Mouse (Mus musculus) forebrain, embryonic 13.5 days (tissue): ENCODE results near the gene Lexm. TPM values are rescaled to one million over a fixed set of nuclear protein-coding genes. Genes with fewer than 3 reads are reported as not detected.

Experiments
- ATAC-seq: fragments of 200-750 bp; cut with Nextera tagmentation; 2 replicates; pipeline ENCODE4 v1.8.0; 2017
- H3K27ac ChIP-seq: fragments of 300-500 bp; sonication (generic); 2 replicates; pipeline ENCODE4 v1.5.1; 2015; ENCODE audit warnings: inconsistent platforms, mild to moderate bottlenecking, moderate library complexity
- H3K27me3 ChIP-seq: fragments of 300-500 bp; sonication (generic); 2 replicates; pipeline ENCODE4 v1.6.1; 2015; ENCODE audit warnings: mild to moderate bottlenecking, inconsistent platforms
- H3K36me3 ChIP-seq: fragments of 300-500 bp; sonication (generic); 2 replicates; pipeline ENCODE4 v1.6.1; 2015; ENCODE audit warnings: mild to moderate bottlenecking, inconsistent platforms; ENCODE audit not compliant: poor library complexity, severe bottlenecking
- H3K4me1 ChIP-seq: fragments of 300-500 bp; sonication (generic); 2 replicates; pipeline ENCODE4 v1.6.1; 2015; ENCODE audit warnings: inconsistent platforms
- H3K4me2 ChIP-seq: fragments of 300-500 bp; sonication (generic); 2 replicates; pipeline ENCODE4 v1.6.1; 2015; ENCODE audit warnings: inconsistent platforms, mild to moderate bottlenecking, moderate library complexity
- H3K4me3 ChIP-seq: fragments of 300-500 bp; sonication (generic); 2 replicates; pipeline ENCODE4 v1.5.1; 2015; ENCODE audit warnings: mild to moderate bottlenecking, inconsistent platforms
- H3K9ac ChIP-seq: fragments of 300-500 bp; sonication (generic); 2 replicates; pipeline ENCODE4 v1.6.1; 2015; ENCODE audit warnings: mild to moderate bottlenecking, inconsistent platforms
- H3K9me3 ChIP-seq: fragments of 300-500 bp; sonication (generic); replicated peaks from 2 replicates; pipeline ENCODE4 v1.6.1; 2016; ENCODE audit warnings: inconsistent platforms
- WGBS: fragments of 180-500 bp; shearing (Covaris S2); methylation state at CpG from one replicate; pipeline ENCODE4 v1.1.7; 2015; 5-methylcytosine and 5-hydroxymethylcytosine counted together
- polyA plus RNA-seq: library from polyadenylated mRNA; unstranded; fragments of >200 nt; fragmentation: Nextera tagmentation; extraction: Ambion mirVana; gene quantifications from 2 replicates; pipeline ENCODE4 v1.2.1, GENCODE M21; 2015

Lexm gene
- polyA plus RNA-seq, 1 experiment from 2014 or later = not detected

- 38% methylated on average over 16 of the region's 16 CpGs for WGBS
- Histone ChIP-seq H3K9ac (no peak within 1 kb of the TSS), H3K4me1 (peaks cover 6% of the 10 kb centered on the region), H3K4me3 (no peak within 1 kb of the TSS), H3K36me3 (no peaks in the 10 kb centered on the region), H3K27me3 (peaks cover 44% of the 10 kb centered on the region), H3K4me2 (no peak within 1 kb of the TSS), H3K27ac (no peak within 1 kb of the TSS), H3K9me3 (no peaks in the 10 kb centered on the region)
- ATAC-seq = no peak
Measured at GRCm38 (mm10) chr4:106622030-106622493, 5.0 kb upstream of the Lexm start, which contains the start of gene Ttc22. Gene Ttc22 (plus strand): TSS chr4:106622432.

DNA sequence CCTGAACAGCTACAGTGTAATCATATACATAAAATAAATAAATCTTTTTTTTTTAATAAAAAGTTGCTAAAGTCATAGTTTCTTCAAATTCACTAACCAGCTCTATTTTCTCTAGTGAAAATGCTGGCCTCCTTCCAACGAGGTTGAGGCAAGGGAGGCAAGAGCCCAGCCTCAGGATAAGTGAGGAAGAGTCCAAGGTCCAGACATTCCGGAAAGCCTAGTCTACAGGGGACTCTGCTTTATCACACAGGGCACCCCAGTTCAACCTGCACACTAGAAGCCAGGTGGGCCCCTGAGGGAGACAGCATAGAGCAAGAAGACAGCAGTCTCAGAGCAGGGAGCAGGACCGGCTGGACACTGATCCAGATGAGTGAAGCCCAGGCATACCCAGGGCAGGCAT lies 4.4 kb upstream of the Lexm start:
- H3K4me1 ChIP-seq = peaks cover 9% of the 10 kb centered on the region
- H3K36me3 ChIP-seq = no peaks in the 10 kb centered on the region
- ATAC-seq = no peak
- no peak overlapping the region for H3K4me3 ChIP-seq
- no peaks in the 10 kb centered on the region for H3K9me3 ChIP-seq
- no peak overlapping the region for H3K4me2 ChIP-seq
- WGBS = 78% methylated on average over 3 of the region's 3 CpGs
- no peak overlapping the region for H3K9ac ChIP-seq
- no peak overlapping the region for H3K27ac ChIP-seq
- H3K27me3 ChIP-seq = peaks cover 44% of the 10 kb centered on the region

DNA sequence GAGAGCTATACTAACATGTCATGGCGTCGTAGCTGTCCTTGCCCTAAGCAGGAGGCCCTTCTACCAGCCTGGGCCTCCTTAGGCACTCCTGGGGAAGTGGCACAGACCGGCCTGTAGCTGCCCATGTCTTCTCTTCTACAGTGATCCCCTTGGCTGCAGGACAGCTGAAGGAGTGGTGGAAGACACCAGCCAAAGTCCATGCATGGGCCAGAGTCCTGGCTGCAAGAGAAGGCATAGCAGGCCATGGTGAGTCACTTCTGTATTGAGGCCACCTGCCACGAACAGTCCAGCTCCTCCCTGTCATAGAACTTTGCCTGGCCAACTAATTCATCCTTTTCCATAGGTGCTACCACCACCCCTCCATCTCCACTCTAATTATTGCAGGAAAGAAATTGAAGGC lies 1.9 kb upstream of the Lexm start:
- H3K27me3 ChIP-seq = peaks cover 44% of the 10 kb centered on the region
- no peak overlapping the region for H3K4me2 ChIP-seq
- no peak for ATAC-seq
- H3K4me3 ChIP-seq = no peak overlapping the region
- no peaks in the 10 kb centered on the region for H3K36me3 ChIP-seq
- no peak overlapping the region for H3K27ac ChIP-seq
- H3K9me3 ChIP-seq = no peaks in the 10 kb centered on the region
- H3K9ac ChIP-seq = no peak overlapping the region
- H3K4me1 ChIP-seq = peaks cover 12% of the 10 kb centered on the region
- 85% methylated on average over 4 of the region's 4 CpGs for WGBS

- Histone ChIP-seq H3K9ac (no peak overlapping the region), H3K4me3 (no peak overlapping the region), H3K4me1 (peaks cover 9% of the 10 kb centered on the region), H3K9me3 (no peaks in the 10 kb centered on the region), H3K4me2 (no peak overlapping the region), H3K36me3 (no peaks in the 10 kb centered on the region), H3K27ac (no peak overlapping the region), H3K27me3 (peaks cover 14% of the 10 kb centered on the region; the same call in 1 of the 2 replicates)
- 87% methylated on average over 12 of the region's 12 CpGs for WGBS
- ATAC-seq = no peak
Measured at GRCm38 (mm10) chr4:106615637-106616036, 1.4 kb downstream of the Lexm start.

GRCm38 (mm10) chr4:106614881-106615280 lies 2.2 kb downstream of the Lexm start:
- no peaks in the 10 kb centered on the region for H3K36me3 ChIP-seq
- ATAC-seq = no peak
- no peaks in the 10 kb centered on the region for H3K9me3 ChIP-seq
- H3K27me3 ChIP-seq = peaks cover 14% of the 10 kb centered on the region; the same call in 1 of the 2 replicates
- H3K4me3 ChIP-seq = no peak overlapping the region
- peaks cover 9% of the 10 kb centered on the region for H3K4me1 ChIP-seq
- H3K9ac ChIP-seq = no peak overlapping the region
- 87% methylated on average over 9 of the region's 9 CpGs for WGBS
- H3K27ac ChIP-seq = no peak overlapping the region
- no peak overlapping the region for H3K4me2 ChIP-seq

DNA sequence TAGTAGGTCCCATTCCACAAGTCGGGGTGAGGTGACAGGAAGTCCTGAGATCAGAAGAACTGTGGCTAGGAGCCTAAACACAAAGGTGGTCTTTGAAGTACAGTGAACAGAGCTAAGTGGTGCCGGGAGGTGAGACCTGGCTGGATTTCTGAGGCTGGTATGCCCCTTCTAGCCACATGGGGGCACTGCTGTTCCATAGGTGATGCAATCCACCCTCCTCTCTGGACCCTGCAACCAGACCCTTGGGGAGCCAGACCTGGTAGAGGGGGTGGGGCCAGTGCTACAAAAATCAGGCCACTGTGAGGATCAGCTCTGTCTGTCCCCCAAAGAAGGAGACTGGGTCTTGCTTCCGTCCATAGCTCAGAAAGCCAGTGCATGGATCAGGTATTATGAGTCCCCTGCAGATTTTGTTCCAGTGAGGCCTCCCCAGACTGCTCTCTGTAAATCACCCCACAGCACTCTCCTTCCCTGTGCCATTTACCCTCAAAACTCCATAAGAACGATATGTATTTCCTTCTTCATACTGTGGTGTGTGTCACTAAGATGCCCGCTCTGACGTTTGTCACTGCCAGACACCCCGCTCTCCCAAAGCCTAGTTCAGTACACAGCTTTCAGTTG lies 2.8 kb downstream of the Lexm start:
- peaks cover 14% of the 10 kb centered on the region; the same call in 1 of the 2 replicates for H3K27me3 ChIP-seq
- H3K9ac ChIP-seq = no peak overlapping the region; the same call in 1 of the 2 replicates
- H3K9me3 ChIP-seq = no peaks in the 10 kb centered on the region
- WGBS = 41% methylated on average over 7 of the region's 7 CpGs
- no peak overlapping the region for H3K4me3 ChIP-seq
- peak; percentile 88 for ATAC-seq
- no peak overlapping the region for H3K4me2 ChIP-seq
- peaks cover 9% of the 10 kb centered on the region for H3K4me1 ChIP-seq
- H3K27ac ChIP-seq = no peak overlapping the region
- H3K36me3 ChIP-seq = no peaks in the 10 kb centered on the region

GRCm38 (mm10) chr4:106613560-106613959 lies 3.5 kb downstream of the Lexm start:
- no peaks in the 10 kb centered on the region for H3K9me3 ChIP-seq
- no peak overlapping the region for H3K4me3 ChIP-seq
- H3K36me3 ChIP-seq = no peaks in the 10 kb centered on the region
- H3K4me2 ChIP-seq = no peak overlapping the region
- H3K27ac ChIP-seq = no peak overlapping the region
- no peak overlapping the region for H3K9ac ChIP-seq
- peaks cover 14% of the 10 kb centered on the region; the same call in 1 of the 2 replicates for H3K27me3 ChIP-seq
- ATAC-seq = no peak
- peaks cover 9% of the 10 kb centered on the region for H3K4me1 ChIP-seq
- 68% methylated on average over 3 of the region's 3 CpGs for WGBS

DNA sequence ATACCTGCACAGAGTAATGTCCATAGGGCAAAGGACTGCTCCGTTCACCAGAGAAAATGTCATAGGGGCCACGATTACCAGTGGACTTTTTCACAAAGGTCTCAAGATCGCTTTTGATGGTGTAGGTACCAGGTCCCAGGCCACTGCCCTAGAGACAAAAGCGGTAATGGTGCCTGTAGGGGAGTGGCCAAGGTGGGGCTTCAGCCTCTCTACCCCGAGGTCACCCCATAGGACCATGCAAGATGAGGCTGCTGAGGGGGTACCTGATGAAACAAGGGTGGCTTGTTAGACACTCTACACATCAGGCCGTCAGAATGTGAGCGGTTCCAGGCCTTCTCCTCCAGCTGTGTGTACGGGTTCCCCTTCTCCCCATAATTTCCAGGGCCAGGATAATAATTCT lies 3.9 kb downstream of the Lexm start:
- no peaks in the 10 kb centered on the region for H3K9me3 ChIP-seq
- H3K4me3 ChIP-seq = no peak overlapping the region
- no peak for ATAC-seq
- peaks cover 14% of the 10 kb centered on the region; the same call in 1 of the 2 replicates for H3K27me3 ChIP-seq
- H3K4me2 ChIP-seq = no peak overlapping the region
- 86% methylated on average over 8 of the region's 8 CpGs for WGBS
- H3K4me1 ChIP-seq = peaks cover 9% of the 10 kb centered on the region
- H3K9ac ChIP-seq = no peak overlapping the region
- H3K27ac ChIP-seq = no peak overlapping the region
- no peaks in the 10 kb centered on the region for H3K36me3 ChIP-seq

DNA sequence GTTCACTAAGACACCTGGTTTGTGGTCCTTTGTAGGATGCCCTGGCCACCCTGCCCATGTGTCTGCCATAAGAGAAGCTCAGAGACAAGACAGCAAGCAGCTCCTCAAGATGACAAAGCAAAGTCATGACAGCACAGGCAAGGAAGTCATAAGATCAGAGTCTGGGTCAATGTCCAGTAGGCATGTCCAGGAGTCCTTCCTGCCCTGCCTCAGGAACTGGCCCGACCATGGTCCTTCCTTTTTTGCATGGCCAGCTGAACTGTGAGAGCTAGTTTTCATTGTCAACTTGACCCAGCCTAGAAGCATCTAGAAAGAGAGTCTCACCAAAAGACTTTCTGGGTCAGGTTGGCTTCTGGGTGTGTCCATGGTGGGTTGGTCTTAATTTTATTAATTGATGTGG lies 9.1 kb downstream of the Lexm start:
- WGBS = 100% methylated on average over 1 of the region's 1 CpGs
- Histone ChIP-seq H3K4me1 (0 out of 2 replicates have a peak, but pooled peaks cover 6% of the 10 kb centered on the region), H3K9ac (no peak overlapping the region), H3K27ac (no peak overlapping the region), H3K4me2 (no peak overlapping the region), H3K4me3 (no peak overlapping the region), H3K36me3 (no peaks in the 10 kb centered on the region), H3K27me3 (no peaks in the 10 kb centered on the region), H3K9me3 (no peaks in the 10 kb centered on the region)
- ATAC-seq = no peak

DNA sequence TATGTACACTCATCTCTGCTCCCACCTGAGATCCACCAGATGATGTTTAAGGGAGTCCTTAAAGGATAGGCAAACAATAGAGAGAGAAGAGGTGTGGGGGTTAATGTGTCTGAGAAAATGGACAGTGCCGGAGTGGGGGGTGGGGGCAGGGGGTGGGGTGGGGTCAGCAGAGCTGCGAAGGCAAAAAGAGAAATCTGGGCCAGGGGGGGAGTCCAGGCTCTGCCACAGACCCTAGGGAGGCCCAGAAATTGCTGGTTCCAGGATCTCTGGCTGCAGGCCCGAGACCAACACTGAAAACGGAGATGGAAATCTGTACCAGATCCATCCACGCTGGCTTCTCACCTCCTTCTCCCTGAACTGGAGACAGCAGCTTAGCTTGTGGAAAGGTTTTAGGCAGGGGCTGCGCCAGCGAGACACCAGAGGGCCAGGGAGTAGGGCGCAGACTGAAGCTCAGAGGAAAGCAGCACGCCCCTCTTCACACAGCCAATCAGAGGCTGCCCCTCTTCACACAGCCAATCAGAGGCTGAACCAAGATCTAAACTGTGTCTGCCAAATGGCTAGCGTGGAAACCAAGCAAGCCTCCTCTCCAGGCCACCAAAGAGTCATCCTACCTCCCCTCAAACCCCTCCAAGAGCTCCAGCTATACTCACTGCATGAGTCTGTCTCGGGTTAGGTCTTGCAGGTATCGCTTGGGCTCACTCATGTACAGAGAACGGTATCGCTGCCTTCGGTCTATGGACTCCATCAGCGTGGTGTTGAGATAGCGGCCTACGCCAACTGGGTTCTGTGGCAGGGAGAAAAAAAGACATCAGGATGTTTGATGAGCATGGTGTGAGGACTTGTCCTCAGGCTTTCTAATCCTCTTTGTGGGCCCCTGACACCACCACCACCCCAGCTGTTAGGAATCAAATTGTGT lies 10.1 kb downstream of the Lexm start:
- Histone ChIP-seq H3K9me3 (no peaks in the 10 kb centered on the region), H3K9ac (peak overlapping the region; percentile 52; the same call in 1 of the 2 replicates), H3K36me3 (no peaks in the 10 kb centered on the region), H3K27ac (no peak overlapping the region), H3K4me3 (peak overlapping the region; percentile 19; the same call in 1 of the 2 replicates), H3K4me2 (peak overlapping the region; percentile 45), H3K27me3 (no peaks in the 10 kb centered on the region), H3K4me1 (0 out of 2 replicates have a peak, but pooled peaks cover 6% of the 10 kb centered on the region)
- 43% methylated on average over 18 of the region's 18 CpGs for WGBS
- ATAC-seq = peak; percentile 96

- no peaks in the 10 kb centered on the region for H3K9me3 ChIP-seq
- H3K4me2 ChIP-seq = no peak overlapping the region
- H3K27me3 ChIP-seq = no peaks in the 10 kb centered on the region
- no peak overlapping the region for H3K4me3 ChIP-seq
- no peak for ATAC-seq
- no peaks in the 10 kb centered on the region for H3K4me1 ChIP-seq
- H3K9ac ChIP-seq = no peak overlapping the region
- H3K27ac ChIP-seq = no peak overlapping the region
- H3K36me3 ChIP-seq = no peaks in the 10 kb centered on the region
- WGBS = 92% methylated on average over 4 of the region's 4 CpGs
Measured at GRCm38 (mm10) chr4:106600770-106601169, 16.3 kb downstream of the Lexm start.

GRCm38 (mm10) chr4:106599415-106599814 lies 17.6 kb downstream of the Lexm start:
- Histone ChIP-seq H3K36me3 (no peaks in the 10 kb centered on the region), H3K4me2 (no peak overlapping the region), H3K9me3 (no peaks in the 10 kb centered on the region), H3K27ac (no peak overlapping the region), H3K9ac (no peak overlapping the region), H3K27me3 (no peaks in the 10 kb centered on the region), H3K4me3 (no peak overlapping the region), H3K4me1 (no peaks in the 10 kb centered on the region)
- ATAC-seq = no peak
- 36% methylated on average over 1 of the region's 1 CpGs for WGBS
